30 mouse cellular contexts compared by ENCODE assay signal in genomic region chr15:86375262-86375661, GRCm38 (mm10).
"Had no signal": no experiment of that assay in that cellular context is flagged by ENCODE, and none has a peak within 500 bp of the region (broad histone marks: within the 10 kb centered on the region; RNA-seq: fewer than 3 reads in every experiment).

No protein-coding gene starts in this region.

- H3K4me2 ChIP-seq: heart, embryonic 11.5 days; heart, embryonic 12.5 days; heart, embryonic 13.5 days; heart, embryonic 15.5 days; hindbrain, embryonic 12.5 days; hindbrain, embryonic 14.5 days; hindbrain, embryonic 15.5 days; kidney, embryonic 15.5 days had no signal

- ATAC-seq: hindbrain, postnatal 0 days; inflammation-experienced regulatory T-cells, adult 6 months had no signal

- H3K9ac ChIP-seq: heart, embryonic 12.5 days; heart, embryonic 13.5 days; heart, embryonic 15.5 days; hindbrain, embryonic 12.5 days; hindbrain, embryonic 14.5 days; hindbrain, embryonic 15.5 days; kidney, embryonic 15.5 days had no signal

- H3K9me3 ChIP-seq: heart, embryonic 10.5 days; heart, embryonic 12.5 days; heart, embryonic 13.5 days; heart, embryonic 15.5 days; hindbrain, embryonic 10.5 days; hindbrain, embryonic 12.5 days; hindbrain, embryonic 15.5 days; kidney, embryonic 15.5 days had no signal

- H3K4me1 ChIP-seq: heart, embryonic 10.5 days; heart, embryonic 12.5 days; heart, embryonic 13.5 days; heart, embryonic 15.5 days; hindbrain, embryonic 15.5 days; kidney, embryonic 15.5 days had no signal

- H3K27me3 ChIP-seq: heart, embryonic 13.5 days; heart, embryonic 15.5 days; hindbrain, embryonic 12.5 days; hindbrain, embryonic 15.5 days; kidney, embryonic 15.5 days had no signal

- H3K4me3 ChIP-seq: heart, embryonic 10.5 days; heart, embryonic 12.5 days; heart, embryonic 13.5 days; heart, embryonic 15.5 days; hindbrain, embryonic 10.5 days; hindbrain, embryonic 12.5 days; hindbrain, embryonic 15.5 days; kidney, embryonic 15.5 days; layer of hippocampus, adult 2 months; left cerebral cortex, adult 2 months had no signal

- H3K27ac ChIP-seq: heart, embryonic 10.5 days; heart, embryonic 13.5 days; heart, embryonic 15.5 days; hindbrain, embryonic 10.5 days; hindbrain, embryonic 12.5 days; hindbrain, embryonic 14.5 days; hindbrain, embryonic 15.5 days; hindbrain, postnatal 0 days; kidney, embryonic 15.5 days; kidney, postnatal 0 days; layer of hippocampus, adult 2 months; left cerebral cortex, adult 2 months had no signal

- H3K36me3 ChIP-seq: heart, embryonic 10.5 days; heart, embryonic 12.5 days; heart, embryonic 13.5 days; heart, embryonic 15.5 days; hindbrain, embryonic 10.5 days; hindbrain, embryonic 12.5 days; hindbrain, embryonic 15.5 days; kidney, embryonic 15.5 days had no signal

- DNase-seq: heart, postnatal 10 days; heart, postnatal 14 days; heart, postnatal 36 days; heart, postnatal 4 days; kidney, adult 18-20 months; kidney, adult 2 months; kidney, adult 8-10 months; kidney, adult 9 months; kidney, postnatal 10 days; kidney, postnatal 14 days; kidney, postnatal 25 days; kidney, postnatal 36 days; kidney, postnatal 4 days; layer of hippocampus, adult 9-11 months; layer of hippocampus, postnatal 36 days had no signal
